Mouse (Mus musculus) intestine, embryonic 15.5 days (tissue): ENCODE results near the gene Serpina3c. TPM values are rescaled to one million over a fixed set of nuclear protein-coding genes. Genes with fewer than 3 reads are reported as not detected.
"Not testable (repeated sequence)": the region's sequence is repeated elsewhere in the genome, so short reads cannot be mapped to it uniquely, and the experiment has no call there.

Experiments
- ATAC-seq: fragments of 200-750 bp; cut with Nextera tagmentation; 2 replicates; pipeline ENCODE4 v1.8.0; 2017; ENCODE audit warnings: moderate TSS enrichment, moderate library complexity
- H3K27ac ChIP-seq: fragments of 300-500 bp; sonication (generic); 2 replicates; pipeline ENCODE4 v1.5.1; 2015; ENCODE audit warnings: mild to moderate bottlenecking, inconsistent platforms
- H3K27me3 ChIP-seq: fragments of 300-500 bp; sonication (generic); replicated peaks from 2 replicates; pipeline ENCODE4 v1.6.1; 2015; ENCODE audit warnings: inconsistent platforms
- H3K36me3 ChIP-seq: fragments of 300-500 bp; sonication (generic); 2 replicates; pipeline ENCODE4 v1.6.1; 2015; ENCODE audit warnings: inconsistent platforms
- H3K4me1 ChIP-seq: fragments of 300-500 bp; sonication (generic); replicated peaks from 2 replicates; pipeline ENCODE4 v1.6.1; 2015; ENCODE audit warnings: inconsistent platforms
- H3K4me2 ChIP-seq: fragments of 300-500 bp; sonication (generic); replicated peaks from 2 replicates; pipeline ENCODE4 v1.6.1; 2015; ENCODE audit warnings: mild to moderate bottlenecking, inconsistent platforms
- H3K4me3 ChIP-seq: fragments of 300-500 bp; sonication (generic); replicated peaks from 2 replicates; pipeline ENCODE4 v1.5.1; 2015; ENCODE audit warnings: inconsistent platforms
- H3K9ac ChIP-seq: fragments of 300-500 bp; sonication (generic); 2 replicates; pipeline ENCODE4 v1.6.1; 2015; ENCODE audit warnings: inconsistent platforms
- H3K9me3 ChIP-seq: fragments of 300-500 bp; sonication (generic); 2 replicates; pipeline ENCODE4 v1.6.1; 2016; ENCODE audit warnings: inconsistent platforms
- WGBS: fragments of 180-500 bp; shearing (Covaris S2); methylation state at CpG from one replicate; pipeline ENCODE4 v1.1.7; 2015; 5-methylcytosine and 5-hydroxymethylcytosine counted together
- polyA plus RNA-seq: library from polyadenylated mRNA; unstranded; fragments of >200 nt; fragmentation: Nextera tagmentation; extraction: Ambion mirVana; gene quantifications from 2 replicates; pipeline ENCODE4 v1.2.1, GENCODE M21; 2015

Serpina3c gene
- polyA plus RNA-seq, 1 experiment from 2014 or later: not detected

DNA sequence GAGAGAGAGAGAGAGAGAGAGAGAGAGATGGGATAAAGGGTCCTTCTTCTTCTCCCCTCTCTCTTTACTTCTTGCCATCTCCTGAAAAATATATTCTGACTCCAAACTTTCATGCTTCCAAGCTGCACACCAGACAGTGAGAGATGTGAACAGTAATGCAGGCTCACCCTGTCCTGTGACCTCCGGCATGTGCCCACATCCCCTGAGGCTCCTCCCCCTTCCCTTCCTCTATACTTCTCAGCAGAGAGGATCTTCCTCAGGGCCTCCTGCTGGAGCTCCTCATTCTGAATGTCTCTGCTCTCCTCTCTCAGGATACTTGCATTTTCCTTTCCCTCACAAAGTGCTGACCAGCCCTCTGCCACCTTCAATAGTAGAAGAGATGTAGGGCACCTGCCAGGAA, 11.2 kb downstream of the Serpina3c start:
- no peak overlapping the region for H3K27ac ChIP-seq
- H3K4me1 ChIP-seq: no peaks in the 10 kb centered on the region
- no peak for ATAC-seq
- no peaks in the 10 kb centered on the region for H3K36me3 ChIP-seq
- H3K9ac ChIP-seq: no peak overlapping the region
- no peak overlapping the region for H3K4me2 ChIP-seq
- WGBS: 59% methylated on average over 1 of the region's 1 CpGs
- H3K27me3 ChIP-seq: no peaks in the 10 kb centered on the region
- no peak overlapping the region for H3K4me3 ChIP-seq
- H3K9me3 ChIP-seq: no peaks in the 10 kb centered on the region

DNA sequence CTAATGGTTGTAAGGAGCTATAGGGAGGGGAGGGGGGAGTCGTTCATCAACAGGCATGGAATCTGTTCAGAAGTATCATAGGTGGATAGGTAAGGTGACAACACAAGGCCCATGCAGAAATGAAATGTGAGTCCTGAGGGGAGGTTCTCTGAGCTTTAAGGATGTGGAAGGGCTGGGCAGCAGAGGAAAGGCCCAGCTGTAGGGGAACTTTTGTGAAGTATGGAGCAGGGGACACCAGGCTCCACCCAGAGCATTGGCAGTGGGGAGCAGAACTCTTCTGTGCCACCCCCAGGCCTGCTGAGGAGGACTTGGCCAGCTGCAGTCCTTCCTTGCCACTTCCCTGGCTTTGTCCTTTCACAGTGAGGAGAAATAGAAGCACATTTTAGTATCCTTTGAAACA, 12.2 kb downstream of the Serpina3c start:
- H3K27ac ChIP-seq: no peak overlapping the region
- no peak overlapping the region for H3K4me2 ChIP-seq
- H3K9me3 ChIP-seq: no peaks in the 10 kb centered on the region
- no peaks in the 10 kb centered on the region for H3K4me1 ChIP-seq
- no peak overlapping the region for H3K9ac ChIP-seq
- WGBS: 85% methylated on average over 1 of the region's 1 CpGs
- no peak overlapping the region for H3K4me3 ChIP-seq
- H3K36me3 ChIP-seq: no peaks in the 10 kb centered on the region
- H3K27me3 ChIP-seq: no peaks in the 10 kb centered on the region
- no peak for ATAC-seq

DNA sequence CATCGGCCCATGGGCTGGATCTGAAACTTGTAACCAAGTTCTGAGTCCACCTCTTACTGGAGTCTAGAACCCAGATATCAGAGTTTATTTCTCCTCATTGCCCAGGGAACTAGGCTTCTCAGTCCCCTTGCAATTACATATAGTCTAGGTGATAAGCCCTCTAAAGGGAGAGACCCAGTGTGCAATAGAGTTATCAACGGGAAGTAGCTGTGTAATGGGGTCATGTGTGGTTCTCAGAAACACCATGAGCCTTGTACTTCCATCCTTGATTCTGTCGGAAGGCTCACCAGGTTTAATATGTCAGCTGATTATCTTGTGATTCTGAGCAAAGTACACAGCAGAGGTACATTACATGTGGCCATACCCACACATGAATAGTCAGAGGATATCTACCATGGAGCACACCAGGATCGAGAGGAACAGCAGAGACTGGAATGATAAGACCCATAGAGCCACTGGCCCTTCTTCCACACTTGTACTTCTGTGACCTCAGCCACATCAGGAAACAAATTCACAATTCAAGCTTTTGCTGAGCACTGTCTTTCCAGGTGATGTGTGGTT, 13.0 kb downstream of the Serpina3c start:
- no peak overlapping the region for H3K9ac ChIP-seq
- no peaks in the 10 kb centered on the region for H3K36me3 ChIP-seq
- 83% methylated on average over 4 of the region's 4 CpGs for WGBS
- no peaks in the 10 kb centered on the region for H3K27me3 ChIP-seq
- no peak overlapping the region for H3K27ac ChIP-seq
- no peak; the same call in 1 of the 2 replicates for ATAC-seq
- H3K9me3 ChIP-seq: no peaks in the 10 kb centered on the region
- H3K4me3 ChIP-seq: no peak overlapping the region
- H3K4me2 ChIP-seq: no peak overlapping the region
- no peaks in the 10 kb centered on the region for H3K4me1 ChIP-seq

DNA sequence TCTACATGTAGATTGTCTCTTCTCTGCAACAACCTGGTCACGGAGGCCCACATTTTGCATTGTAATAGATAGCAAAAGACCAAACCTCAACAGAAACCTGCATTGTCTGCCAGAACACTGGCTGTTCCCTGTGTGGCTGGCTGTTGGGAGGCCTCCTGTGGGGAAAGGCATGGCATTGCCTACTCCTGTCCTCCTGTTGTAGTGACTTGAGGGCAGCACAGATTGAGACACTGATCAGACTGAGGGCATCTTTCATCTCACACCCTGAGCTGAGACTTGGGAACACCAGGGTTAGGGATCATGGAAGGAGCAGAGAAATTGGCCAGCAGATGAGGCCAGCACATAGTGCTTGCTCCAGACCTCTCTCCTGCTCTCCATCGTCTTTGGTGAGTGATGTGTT, 15.5 kb downstream of the Serpina3c start:
- Histone ChIP-seq H3K36me3 (no peaks in the 10 kb centered on the region), H3K9ac (no peak overlapping the region), H3K4me2 (no peak overlapping the region), H3K9me3 (no peaks in the 10 kb centered on the region), H3K27ac (no peak overlapping the region), H3K4me3 (no peak overlapping the region), H3K27me3 (no peaks in the 10 kb centered on the region), H3K4me1 (no peaks in the 10 kb centered on the region)
- WGBS: 78% methylated on average over 2 of the region's 2 CpGs
- ATAC-seq: no peak

DNA sequence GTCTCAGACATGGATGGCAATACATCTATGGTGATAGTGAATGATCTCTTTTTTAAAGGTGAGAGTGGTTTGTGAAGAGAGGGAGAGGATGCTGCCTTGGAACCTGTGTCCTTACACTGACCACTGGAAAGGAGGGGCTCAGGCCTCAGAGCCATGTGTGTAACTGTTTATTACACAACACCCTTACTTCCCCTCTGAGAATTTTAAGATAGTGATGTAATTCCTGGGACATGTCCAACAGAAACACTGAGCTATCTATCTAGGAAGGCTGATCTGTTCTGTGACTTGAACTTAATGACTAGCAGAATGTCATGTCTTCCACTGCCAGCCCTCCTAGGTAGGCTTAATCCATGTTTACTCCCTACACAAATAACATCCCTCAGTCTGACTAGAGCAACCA, 22.6 kb downstream of the Serpina3c start:
- no peak for ATAC-seq
- Histone ChIP-seq H3K27ac (no peak overlapping the region), H3K4me2 (no peak overlapping the region), H3K36me3 (no peaks in the 10 kb centered on the region), H3K9me3 (no peaks in the 10 kb centered on the region), H3K4me3 (no peak overlapping the region), H3K9ac (no peak overlapping the region), H3K4me1 (no peaks in the 10 kb centered on the region), H3K27me3 (no peaks in the 10 kb centered on the region)

DNA sequence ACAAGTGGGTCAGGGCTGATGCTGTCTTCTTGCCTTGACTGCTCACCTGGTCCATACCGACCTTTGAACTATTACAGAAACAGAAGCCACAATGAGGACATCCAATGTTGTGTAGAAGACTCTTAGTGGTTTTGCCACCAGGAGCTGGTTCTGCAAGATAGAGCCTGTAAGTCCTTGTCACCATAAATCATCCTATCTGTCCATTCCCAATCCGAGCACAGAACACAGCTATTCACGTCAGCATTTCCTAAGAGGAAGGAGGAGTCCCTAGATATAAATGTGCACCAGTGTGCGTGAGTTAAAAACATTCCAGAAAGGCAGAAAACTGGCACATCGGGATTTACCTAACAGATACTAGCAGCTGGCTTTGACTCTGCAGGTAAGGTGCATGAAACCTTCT, 26.0 kb downstream of the Serpina3c start, which contains the start of gene Serpina3b:
Gene Serpina3b (plus strand): TSS at position 301 of the 400 bp plus-strand sequence.
- no peaks in the 10 kb centered on the region for H3K36me3 ChIP-seq
- H3K4me3 ChIP-seq: no peak within 1 kb of the TSS
- WGBS: 72% methylated on average over 5 of the region's 5 CpGs
- H3K4me1 ChIP-seq: no peaks in the 10 kb centered on the region
- H3K4me2 ChIP-seq: no peak within 1 kb of the TSS
- no peaks in the 10 kb centered on the region for H3K9me3 ChIP-seq
- no peaks in the 10 kb centered on the region for H3K27me3 ChIP-seq
- no peak within 1 kb of the TSS for H3K9ac ChIP-seq
- H3K27ac ChIP-seq: no peak within 1 kb of the TSS
- ATAC-seq: no peak

DNA sequence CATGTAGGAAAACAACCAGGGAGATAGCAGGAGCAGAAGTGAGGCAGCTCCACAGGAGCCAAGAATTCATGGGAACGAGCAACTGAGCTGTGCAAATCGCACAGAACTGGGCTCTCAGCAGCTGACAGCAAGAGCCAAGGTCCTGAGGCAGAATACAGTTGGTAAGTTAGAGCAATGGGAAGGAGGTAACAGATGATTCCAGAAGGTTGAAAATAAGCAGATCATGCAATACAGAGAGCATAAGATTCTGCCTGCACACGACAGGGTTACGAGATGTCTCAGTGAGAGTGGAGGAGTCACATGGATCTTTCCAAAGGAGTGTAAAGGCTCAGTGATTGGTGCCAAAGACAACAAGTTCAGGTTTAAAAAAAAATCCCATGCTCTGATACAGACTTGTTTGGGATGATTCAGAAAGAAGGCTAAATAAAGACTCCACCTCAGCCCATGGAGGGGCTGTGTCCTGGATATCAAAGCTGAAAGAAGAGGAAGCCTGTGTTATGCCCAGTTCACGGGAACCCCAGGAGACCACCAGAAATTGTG, 28.6 kb downstream of the Serpina3c start:
- H3K27ac ChIP-seq: no peak overlapping the region

DNA sequence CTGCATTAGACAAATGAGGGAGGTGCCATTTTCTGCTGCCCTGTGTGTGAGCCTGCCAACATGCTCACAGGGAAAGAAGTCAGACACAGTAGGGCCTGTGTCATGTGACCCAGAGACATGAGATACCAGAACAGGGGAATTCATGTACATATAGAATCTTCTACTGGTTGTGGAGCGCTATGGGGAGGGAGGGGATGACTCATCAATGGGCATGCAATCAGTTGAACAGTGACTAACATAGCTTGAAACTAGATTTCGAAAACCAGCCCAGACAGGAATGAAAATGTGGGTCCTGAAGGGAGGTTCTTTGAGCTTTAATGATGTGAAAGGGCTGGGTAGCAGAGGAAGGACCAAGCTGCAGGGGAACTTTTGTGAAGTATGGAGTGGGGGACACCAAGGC, 29.7 kb downstream of the Serpina3c start:
- no peak for ATAC-seq
- no peak overlapping the region for H3K4me2 ChIP-seq
- no peaks in the 10 kb centered on the region for H3K4me1 ChIP-seq
- H3K27me3 ChIP-seq: no peaks in the 10 kb centered on the region
- H3K27ac ChIP-seq: no peak overlapping the region
- no peak overlapping the region for H3K9ac ChIP-seq
- WGBS: 77% methylated on average over 2 of the region's 2 CpGs
- H3K36me3 ChIP-seq: no peaks in the 10 kb centered on the region
- H3K9me3 ChIP-seq: no peaks in the 10 kb centered on the region
- H3K4me3 ChIP-seq: no peak overlapping the region

More for the DNA sequence above, 28.6 kb downstream of the Serpina3c start:
- Histone ChIP-seq H3K36me3 (no peaks in the 10 kb centered on the region), H3K27me3 (no peaks in the 10 kb centered on the region), H3K4me1 (no peaks in the 10 kb centered on the region), H3K4me2 (no peak overlapping the region), H3K9ac (no peak overlapping the region), H3K9me3 (no peaks in the 10 kb centered on the region), H3K4me3 (no peak overlapping the region)
- ATAC-seq: no peak
- 74% methylated on average over 5 of the region's 5 CpGs for WGBS

DNA sequence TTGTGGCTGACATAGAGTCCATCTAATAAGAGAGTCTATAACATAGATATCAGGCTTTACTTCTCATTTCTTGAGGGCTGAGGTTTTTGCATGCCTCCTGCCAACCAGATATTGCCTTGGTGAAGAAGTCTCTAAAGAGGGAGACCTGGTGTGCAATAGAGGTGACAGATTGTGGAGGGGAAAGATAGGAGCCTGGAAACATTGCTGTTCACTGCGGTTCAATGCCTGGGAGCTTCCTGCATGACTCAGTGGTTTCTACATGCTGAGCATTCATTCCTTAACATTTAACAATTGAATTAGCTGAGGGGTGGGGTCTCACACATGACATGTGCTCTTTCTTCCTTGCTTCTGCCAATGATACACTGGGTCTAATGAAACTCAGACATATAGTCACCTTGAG, 30.6 kb downstream of the Serpina3c start:
- H3K36me3 ChIP-seq: no peaks in the 10 kb centered on the region
- no peaks in the 10 kb centered on the region for H3K4me1 ChIP-seq
- H3K4me3 ChIP-seq: no peak overlapping the region
- no peaks in the 10 kb centered on the region for H3K9me3 ChIP-seq
- no peak overlapping the region for H3K27ac ChIP-seq
- 82% methylated on average over 1 of the region's 1 CpGs for WGBS
- no peak for ATAC-seq
- H3K27me3 ChIP-seq: no peaks in the 10 kb centered on the region
- no peak overlapping the region for H3K4me2 ChIP-seq
- H3K9ac ChIP-seq: no peak overlapping the region

DNA sequence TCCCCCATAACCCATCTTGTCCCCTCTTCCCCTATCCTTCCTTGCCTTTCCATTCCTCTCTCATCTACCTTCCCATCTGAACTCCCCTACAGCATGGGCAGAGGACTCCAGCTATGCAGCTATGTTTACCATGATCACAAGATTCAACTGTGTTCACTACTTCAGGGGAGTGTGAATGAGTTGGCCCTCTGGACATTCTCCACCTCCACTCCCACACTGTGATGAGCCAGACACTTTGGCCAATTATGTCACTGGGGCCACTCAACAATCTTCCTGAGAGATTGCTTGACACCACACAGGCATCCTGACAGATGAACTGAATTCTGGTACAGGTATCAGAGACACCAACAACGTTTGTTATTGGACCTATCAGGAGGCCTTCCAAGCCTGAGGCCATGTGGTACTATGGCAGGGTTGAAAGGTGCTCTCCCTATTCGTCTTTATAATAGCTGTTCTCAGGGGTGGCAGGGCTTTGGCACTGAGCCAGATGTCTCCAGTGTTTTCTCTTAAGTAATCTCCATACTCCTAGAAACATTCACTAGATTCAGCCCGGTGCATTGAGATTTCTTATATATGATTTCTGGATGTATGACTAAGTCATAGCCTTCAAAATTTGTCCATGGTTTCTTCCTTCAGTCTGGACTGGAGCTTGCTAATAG, 38.6 kb downstream of the Serpina3c start:
- Histone ChIP-seq H3K4me3 (no peak overlapping the region), H3K4me1 (no peaks in the 10 kb centered on the region), H3K4me2 (no peak overlapping the region), H3K27ac (no peak overlapping the region), H3K9ac (no peak overlapping the region), H3K36me3 (no peaks in the 10 kb centered on the region), H3K9me3 (no peaks in the 10 kb centered on the region), H3K27me3 (no peaks in the 10 kb centered on the region)
- 46% methylated on average over 3 of the region's 3 CpGs for WGBS
- ATAC-seq: no peak

DNA sequence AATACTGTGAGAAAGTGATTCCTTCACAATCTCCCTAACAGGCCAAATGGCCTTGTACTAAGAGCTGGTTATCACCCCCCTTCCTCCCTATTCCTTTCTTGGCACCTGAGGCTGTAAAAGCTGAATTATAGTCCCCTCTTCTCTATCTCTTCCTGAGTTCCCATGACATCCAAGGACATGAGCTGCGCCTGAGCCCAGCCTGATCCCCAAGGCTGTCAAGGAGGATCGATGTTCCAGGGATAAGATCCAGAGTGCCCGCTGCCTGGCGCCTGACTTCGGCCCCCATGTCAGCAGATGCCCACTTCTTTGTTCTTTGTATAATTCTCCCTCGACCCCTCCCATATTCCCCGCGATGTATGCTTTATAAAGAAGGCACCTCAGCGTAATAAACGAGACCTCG, 41.3 kb downstream of the Serpina3c start, which contains the start of gene Serpina3a:
Gene Serpina3a (plus strand): TSS at position 392 of the 400 bp plus-strand sequence.
- H3K4me1 ChIP-seq, H3K4me3 ChIP-seq, H3K4me2 ChIP-seq, H3K27ac ChIP-seq, ATAC-seq, H3K36me3 ChIP-seq, H3K9me3 ChIP-seq, H3K27me3 ChIP-seq, H3K9ac ChIP-seq: not testable (repeated sequence)
- 91% methylated on average over 11 of the region's 11 CpGs for WGBS

DNA sequence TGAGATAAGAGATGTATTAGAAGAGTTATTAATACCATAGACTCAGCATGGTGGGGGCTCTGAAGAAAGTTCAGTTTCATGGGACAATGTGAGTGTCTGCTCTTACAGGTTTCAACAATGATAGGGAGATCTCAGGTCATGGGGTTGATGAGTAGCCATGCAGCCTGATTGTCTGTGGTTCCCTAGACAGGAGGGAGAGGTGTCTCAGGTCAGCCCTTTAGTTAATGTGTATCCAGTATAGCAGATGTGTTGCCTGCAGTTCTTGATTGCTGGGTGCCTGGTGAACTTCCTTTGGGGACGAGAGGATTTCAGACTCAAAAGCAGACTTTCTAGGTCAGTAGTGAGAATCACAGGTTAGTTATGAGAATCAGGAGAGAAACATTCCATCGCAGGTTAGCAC, 45.2 kb downstream of the Serpina3c start:
- Histone ChIP-seq H3K27ac (no peak overlapping the region), H3K9me3 (no peaks in the 10 kb centered on the region), H3K4me2 (no peak overlapping the region), H3K36me3 (no peaks in the 10 kb centered on the region), H3K27me3 (no peaks in the 10 kb centered on the region), H3K9ac (no peak overlapping the region), H3K4me1 (no peaks in the 10 kb centered on the region), H3K4me3 (no peak overlapping the region)
- ATAC-seq: no peak
- WGBS: 75% methylated on average over 2 of the region's 2 CpGs

DNA sequence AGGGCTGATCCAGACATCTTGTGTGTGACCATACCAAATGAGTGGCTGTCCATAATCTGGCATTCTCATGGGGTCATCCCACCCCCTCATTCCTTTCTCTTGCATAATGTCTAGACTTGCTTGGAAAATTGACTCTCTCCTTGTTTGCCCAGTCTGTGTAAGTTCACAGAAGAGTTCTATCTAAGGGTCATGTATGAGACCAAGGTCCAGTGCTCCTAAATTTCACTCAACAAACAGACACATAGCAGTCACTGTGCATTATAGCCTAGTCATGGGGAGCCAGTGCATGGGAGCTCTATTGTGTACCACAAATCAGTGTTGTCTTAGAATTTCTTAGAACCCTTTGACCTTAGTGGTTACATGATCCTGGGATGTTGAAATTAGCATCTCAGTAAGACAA, 46.8 kb downstream of the Serpina3c start:
- no peak overlapping the region for H3K4me3 ChIP-seq
- no peaks in the 10 kb centered on the region for H3K9me3 ChIP-seq
- H3K36me3 ChIP-seq: no peaks in the 10 kb centered on the region
- no peak overlapping the region for H3K4me2 ChIP-seq
- H3K4me1 ChIP-seq: no peaks in the 10 kb centered on the region
- H3K27ac ChIP-seq: no peak overlapping the region
- H3K9ac ChIP-seq: no peak overlapping the region
- no peaks in the 10 kb centered on the region for H3K27me3 ChIP-seq
- ATAC-seq: no peak
